Mouse (Mus musculus): ENCODE measurements around the gene Eprs.

GRCm38 (mm10) chr1:185472025-185472720 is 109.3 kb downstream of the Eprs start:
- TF ChIP-seq CTCF (IDR thresholded peaks at IDR 0.05; ENCODE audit: low read depth, low read length) (no peak), POLR2A (IDR thresholded peaks at IDR 0.05; ENCODE audit: extremely low read depth, insufficient read depth, low read length) (no peak)

Measured in liver, adult 2 months (tissue).